Mouse (Mus musculus): ENCODE data around the gene Ggps1.

DNA sequence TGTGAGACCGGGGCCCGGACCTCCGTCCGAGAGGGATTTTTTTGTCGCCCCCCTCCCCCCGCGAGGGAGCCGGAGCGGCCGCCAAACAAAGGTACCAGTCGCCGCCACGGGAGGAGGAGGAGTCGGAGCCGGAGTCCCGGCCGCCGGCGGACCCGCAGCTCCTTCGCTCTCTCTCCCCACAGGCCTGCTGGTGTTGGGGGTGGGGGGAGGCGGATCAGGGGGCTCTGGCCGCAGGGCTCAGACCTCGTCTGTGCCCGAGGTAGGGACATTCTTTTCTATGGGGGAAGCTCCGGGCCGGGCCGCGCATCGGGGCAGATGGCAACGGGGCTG, 619 bp upstream of the Ggps1 start:
- TF ChIP-seq GATA1 (IDR thresholded peaks at IDR 0.05; ENCODE audit: low read length) (no peak), TAL1 (IDR thresholded peaks at IDR 0.05; ENCODE audit: low read length) (no peak)
